Mouse (Mus musculus) ES-E14 (cell line): ENCODE results near the gene Olfr691. TPM values are rescaled to one million over a fixed set of nuclear protein-coding genes. Genes with fewer than 3 reads are reported as not detected.

Experiments
- DNase-seq: peaks from one replicate; pipeline ENCODE4 v3.0.0-alpha.2; 2013; ENCODE audit warnings: low read depth, low spot score
- H3K27ac ChIP-seq: 2 replicates; pipeline ENCODE4 v1.5.1; 2012; ENCODE audit warnings: low read depth, mild to moderate bottlenecking, low read length, moderate library complexity, mixed read lengths; ENCODE audit not compliant: poor library complexity, insufficient read depth, severe bottlenecking
- H3K36me3 ChIP-seq: 2 replicates; pipeline ENCODE4 v1.6.1; 2012; ENCODE audit warnings: mild to moderate bottlenecking, low read length, moderate library complexity, mixed read lengths; ENCODE audit not compliant: control insufficient read depth, poor library complexity, insufficient read depth, severe bottlenecking
- H3K4me1 ChIP-seq, 2 experiments: fragments of 150-350 bp in 1 of 2; sonication (generic) in 1 of 2; 2 replicates each; pipeline ENCODE4 v1.6.1; 2012; ENCODE audit warnings: low read length in 2 of 2, mild to moderate bottlenecking in 1 of 2, mixed read lengths in 1 of 2; ENCODE audit not compliant: control insufficient read depth in 2 of 2, insufficient read depth in 2 of 2, poor library complexity in 1 of 2
- H3K4me3 ChIP-seq, 2 experiments: fragments of 150-350 bp in 1 of 2; sonication (generic) in 1 of 2; 2 replicates each; pipeline ENCODE4 v1.5.1; 2012; ENCODE audit warnings: low read length in 2 of 2, low read depth in 1 of 2, mild to moderate bottlenecking in 1 of 2, mixed read lengths in 1 of 2; ENCODE audit not compliant: insufficient read depth in 1 of 2, poor library complexity in 1 of 2, severe bottlenecking in 1 of 2
- H3K9ac ChIP-seq: 2 replicates; pipeline ENCODE4 v1.6.1; 2012; ENCODE audit warnings: low read depth, mild to moderate bottlenecking, low read length, mixed read lengths; ENCODE audit not compliant: poor library complexity, insufficient read depth, severe bottlenecking
- H3K9me3 ChIP-seq: fragments of 150-350 bp; sonication (generic); 2 replicates; pipeline ENCODE4 v1.6.1; 2012; ENCODE audit warnings: low read depth, mild to moderate bottlenecking, low read length; ENCODE audit not compliant: control insufficient read depth, insufficient read depth
- CHD2 ChIP-seq: IDR thresholded peaks from 2 replicates; pipeline ENCODE4 v1.6.1; 2014; ENCODE audit warnings: mild to moderate bottlenecking, low read depth, low read length, inconsistent platforms
- HCFC1 ChIP-seq: IDR thresholded peaks from 2 replicates; pipeline ENCODE4 v1.6.1; 2012; ENCODE audit warnings: low read length, inconsistent platforms, borderline replicate concordance; ENCODE audit not compliant: insufficient read depth
- MAFK ChIP-seq: IDR thresholded peaks from 2 replicates; pipeline ENCODE4 v1.6.1; 2014; ENCODE audit warnings: mild to moderate bottlenecking, low read depth, low read length, inconsistent platforms; ENCODE audit not compliant: insufficient read depth
- ZC3H11A ChIP-seq: IDR thresholded peaks from 2 replicates; pipeline ENCODE4 v1.6.1; 2012; ENCODE audit warnings: low read depth, mild to moderate bottlenecking, inconsistent platforms, low read length, borderline replicate concordance
- ZNF384 ChIP-seq: IDR thresholded peaks from 2 replicates; pipeline ENCODE4 v1.6.1; 2012; ENCODE audit warnings: low read depth, low read length, inconsistent platforms
- in situ Hi-C, 2 experiments: fragments of 600-800 bp; cut with MboI; formaldehyde crosslinking; loops; one replicate each; pipeline ENCODE4 v1.15.1; 2025; ENCODE audit warnings: low sequenced_read_pairs in 2 of 2, inconsistent platforms in 1 of 2; ENCODE audit not compliant: unreplicated experiment in 2 of 2
- total RNA-seq: library from RNA; depleted of rRNA; stranded (reverse); fragments of 300-350 nt; gene quantifications from 2 replicates; pipeline ENCODE4 v1.2.3, GENCODE M21; 2012

Olfr691 gene
- total RNA-seq, 1 experiment, result not detected

DNA sequence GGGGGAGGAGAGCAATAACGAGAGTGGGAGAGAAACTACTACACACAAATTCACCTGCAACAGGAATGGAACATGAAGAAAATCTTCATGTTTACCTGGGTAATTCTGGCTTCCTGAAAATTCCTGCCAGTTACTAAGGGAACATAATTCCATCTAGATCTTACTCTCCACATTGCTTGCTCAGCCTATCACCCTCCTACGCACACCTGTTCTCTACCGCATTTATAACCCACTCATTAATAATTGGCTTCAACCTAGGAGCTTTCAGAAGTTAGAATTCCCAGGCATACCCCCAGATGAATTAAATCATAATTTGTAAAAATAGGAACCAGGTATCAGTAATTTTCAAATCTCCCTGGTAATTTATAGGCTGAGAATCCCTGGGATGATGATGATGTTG is 31.9 kb upstream of the Olfr691 start:
- no peak overlapping the region for H3K4me3 ChIP-seq
- no peaks in the 10 kb centered on the region for H3K9me3 ChIP-seq
- no peak overlapping the region for H3K9ac ChIP-seq
- no peak for TF ChIP-seq CHD2
- in situ Hi-C loops, result no loop called here
- H3K27ac ChIP-seq, result no peak overlapping the region
- DNase-seq, result no peak
- peaks cover 21% of the 10 kb centered on the region for H3K36me3 ChIP-seq
- no peaks in the 10 kb centered on the region for H3K4me1 ChIP-seq

DNA sequence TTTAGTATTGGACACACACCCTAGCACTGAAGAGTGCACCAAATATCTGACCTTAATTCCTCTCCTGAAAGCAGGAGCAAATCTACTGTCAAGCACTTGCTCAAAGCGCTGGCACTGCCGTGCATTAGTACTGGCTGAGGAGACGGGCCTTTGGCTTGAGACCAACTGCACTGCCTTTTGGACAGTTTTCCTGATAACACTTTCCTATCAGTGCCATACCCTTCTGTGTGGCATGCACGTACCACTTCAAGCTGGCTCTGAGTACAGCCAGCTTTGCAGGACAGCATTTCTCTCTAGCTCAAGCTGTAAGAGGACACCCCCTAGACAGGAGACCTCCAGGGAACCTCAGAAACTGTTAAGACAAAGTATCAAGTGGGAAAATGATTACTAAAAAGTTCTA is 31.4 kb upstream of the Olfr691 start:
- H3K36me3 ChIP-seq, result peaks cover 17% of the 10 kb centered on the region

DNA sequence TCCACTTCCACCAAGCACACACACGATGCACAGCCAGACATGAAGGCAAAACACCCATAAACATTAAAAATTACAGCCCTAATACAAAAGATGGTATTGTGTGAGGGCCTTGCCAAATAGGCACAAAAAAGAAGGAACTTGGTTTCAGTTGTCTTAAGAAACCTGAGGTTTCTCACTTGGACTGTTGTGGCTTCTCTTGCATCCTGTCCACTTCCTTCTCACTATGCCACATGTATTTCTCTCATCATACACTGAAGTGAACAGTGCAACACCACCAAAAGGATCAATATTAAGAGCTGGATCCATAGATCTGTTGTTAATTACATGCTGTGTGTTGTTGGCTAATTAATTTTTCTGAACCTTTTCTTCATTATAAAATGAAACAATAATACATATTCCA is 30.8 kb upstream of the Olfr691 start:
- peaks cover 13% of the 10 kb centered on the region for H3K36me3 ChIP-seq

More for the DNA sequence above, 31.4 kb upstream of the Olfr691 start:
- H3K27ac ChIP-seq, result no peak overlapping the region
- H3K4me3 ChIP-seq, result no peak overlapping the region
- no peak overlapping the region for H3K9ac ChIP-seq
- DNase-seq, result no peak
- in situ Hi-C loops, result no loop called here
- no peak for TF ChIP-seq HCFC1
- TF ChIP-seq MAFK, result no peak
- TF ChIP-seq CHD2, result no peak
- no peak for TF ChIP-seq ZC3H11A
- TF ChIP-seq ZNF384, result no peak
- no peaks in the 10 kb centered on the region for H3K9me3 ChIP-seq
- no peaks in the 10 kb centered on the region for H3K4me1 ChIP-seq

GRCm38 (mm10) chr7:105368521-105368920 is 26.5 kb upstream of the Olfr691 start:
- Histone ChIP-seq H3K27ac (no peak overlapping the region), H3K9ac (no peak overlapping the region), H3K36me3 (0 out of 2 replicates have a peak, but pooled peaks cover 2% of the 10 kb centered on the region), H3K4me3 (no peak overlapping the region), H3K9me3 (no peaks in the 10 kb centered on the region), H3K4me1 (no peaks in the 10 kb centered on the region)
- TF ChIP-seq CHD2 (no peak), HCFC1 (no peak), MAFK (no peak), ZC3H11A (no peak), ZNF384 (no peak)
- in situ Hi-C loops, result no loop called here
- DNase-seq, result no peak

More for the DNA sequence above, 30.8 kb upstream of the Olfr691 start:
- Histone ChIP-seq H3K4me3 (no peak overlapping the region), H3K9me3 (no peaks in the 10 kb centered on the region), H3K4me1 (no peaks in the 10 kb centered on the region), H3K9ac (no peak overlapping the region), H3K27ac (no peak overlapping the region)
- TF ChIP-seq HCFC1, result no peak
- no peak for TF ChIP-seq CHD2
- TF ChIP-seq ZC3H11A, result no peak
- no peak for TF ChIP-seq ZNF384
- no peak for TF ChIP-seq MAFK
- DNase-seq, result no peak
- in situ Hi-C loops, result no loop called here

- DNase-seq, result no peak
- in situ Hi-C loops, result no loop called here
- H3K9ac ChIP-seq, result no peak within 1 kb of the TSS
- TF ChIP-seq ZC3H11A, result no peak
- TF ChIP-seq HCFC1, result no peak
- no peak for TF ChIP-seq CHD2
- no peak for TF ChIP-seq MAFK
- TF ChIP-seq ZNF384, result no peak
- H3K4me1 ChIP-seq, result no peaks in the 10 kb centered on the region
- 0 out of 2 replicates have a peak, but pooled peaks cover 2% of the 10 kb centered on the region for H3K36me3 ChIP-seq
- H3K9me3 ChIP-seq, result no peaks in the 10 kb centered on the region
- H3K4me3 ChIP-seq, result no peak within 1 kb of the TSS
- H3K27ac ChIP-seq, result no peak within 1 kb of the TSS
Measured at GRCm38 (mm10) chr7:105367930-105368329, 25.9 kb upstream of the Olfr691 start, which contains the start of gene Olfr692. Olfr692 (plus strand) TSS chr7:105368230.
